Mouse (Mus musculus) cerebellum, postnatal 14 days (tissue): ENCODE results near the gene Pex6.
A peak's percentile ranks its signal among the peaks of the same experiment; 100 is the strongest.
"Not testable (repeated sequence)": the region's sequence is repeated elsewhere in the genome, so short reads cannot be mapped to it uniquely, and the experiment has no call there.

ENCODE experiments used
- DNase-seq, 2 experiments: peaks; one replicate each; pipeline ENCODE4 v3.0.0; 2021; ENCODE audit warnings: mixed read lengths in 2 of 2

Gene Pex6

DNA sequence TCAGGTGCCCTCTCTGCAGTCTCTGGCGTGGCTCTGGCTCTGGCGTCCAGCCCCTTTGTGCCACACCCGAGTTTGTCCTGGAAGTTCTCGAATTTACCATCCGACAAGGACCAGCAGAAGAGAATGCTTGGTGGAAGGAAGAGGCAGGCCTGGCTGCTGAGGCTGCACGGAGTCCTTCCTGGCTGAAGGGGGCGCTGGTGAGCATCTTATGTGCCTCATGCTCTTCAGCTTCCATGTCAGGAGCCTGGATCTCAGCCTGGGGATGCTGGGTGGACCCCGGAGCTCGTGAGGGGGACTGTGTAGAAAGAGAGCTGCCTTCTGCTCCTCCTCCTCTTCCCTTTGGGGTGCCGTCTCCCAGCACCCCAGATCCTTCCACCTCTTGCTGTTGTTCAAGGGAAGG, 24.9 kb downstream of the Pex6 start:
- DNase-seq, result peak; percentile 31 to 64

DNA sequence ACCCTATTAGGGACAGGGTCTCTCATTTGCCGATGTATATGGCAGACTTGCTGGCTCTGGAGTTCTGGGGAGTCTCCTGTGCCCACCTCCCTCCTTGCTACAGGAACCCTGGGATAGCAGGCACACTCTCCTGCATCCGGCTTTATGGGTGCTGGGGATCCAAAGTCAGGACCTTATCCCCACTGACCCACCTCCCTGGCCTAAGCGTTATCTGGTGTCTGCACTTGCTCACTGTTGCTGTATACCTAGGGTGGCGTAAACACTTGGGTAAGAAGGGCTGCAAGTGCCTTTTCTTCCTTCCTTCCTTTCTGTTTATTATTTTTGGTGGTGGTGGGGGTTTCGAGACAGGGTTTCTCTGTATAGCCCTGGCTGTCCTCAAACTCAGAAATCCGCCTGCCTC, 30.0 kb downstream of the Pex6 start:
- DNase-seq, result no peak

DNA sequence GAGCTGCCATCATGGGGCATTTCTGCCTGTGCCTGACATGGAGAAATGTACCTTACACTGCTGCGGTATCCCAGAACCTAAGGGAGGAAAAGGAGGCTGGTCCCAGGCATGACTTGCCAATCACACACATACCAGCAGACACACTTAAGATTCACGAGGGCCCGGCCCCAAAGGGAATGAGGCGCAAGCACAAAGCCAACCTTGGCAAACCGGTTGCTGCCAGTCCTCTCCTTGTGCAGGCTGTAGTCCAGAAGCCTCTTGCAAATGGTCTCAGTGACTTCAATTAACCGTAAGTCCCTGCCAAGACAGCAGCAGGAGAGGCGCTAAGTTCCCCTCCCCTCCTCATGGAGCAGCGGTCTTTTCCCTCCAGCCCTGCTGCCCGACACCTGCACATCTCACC, 31.7 kb downstream of the Pex6 start:
- DNase-seq, result no peak

DNA sequence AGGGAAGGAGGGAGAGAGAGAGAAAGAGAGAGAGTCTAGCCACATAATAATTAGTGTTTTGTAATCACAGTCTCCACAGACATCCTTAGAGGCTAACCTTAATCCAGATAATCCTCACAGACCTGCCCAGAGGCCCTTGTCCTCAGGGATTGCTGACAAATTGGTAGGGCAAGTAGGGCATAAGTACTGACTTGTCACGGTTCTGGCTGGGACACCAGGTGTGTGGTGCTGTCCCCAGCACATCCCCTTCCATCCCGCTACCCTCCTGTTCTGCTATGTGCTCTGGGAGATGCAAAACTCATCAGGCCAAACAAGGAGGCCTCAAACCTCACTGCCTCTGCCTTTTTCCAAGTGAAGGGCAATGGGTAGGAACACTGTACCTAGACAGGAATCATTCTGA, 34.2 kb downstream of the Pex6 start:
- no peak for DNase-seq

DNA sequence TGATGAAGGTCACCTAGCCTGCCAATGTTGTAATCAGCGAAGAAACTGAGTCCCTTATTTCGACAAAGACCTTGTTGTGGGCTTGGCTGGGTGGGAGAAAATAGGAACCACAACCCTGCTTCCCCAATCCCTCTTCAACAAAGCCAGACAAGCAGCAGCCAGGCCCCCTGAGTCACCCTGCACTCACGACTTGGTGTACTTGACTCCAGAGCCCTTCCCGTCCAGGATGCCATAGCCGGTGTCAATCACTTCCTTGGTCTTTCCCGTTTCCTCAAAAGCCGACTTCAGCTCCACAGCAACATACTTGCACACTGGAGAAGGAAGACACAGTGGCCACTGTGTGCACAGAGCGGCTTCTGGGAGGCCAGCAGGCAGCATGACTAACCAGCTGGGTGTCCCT, 36.0 kb downstream of the Pex6 start:
- no peak for DNase-seq

DNA sequence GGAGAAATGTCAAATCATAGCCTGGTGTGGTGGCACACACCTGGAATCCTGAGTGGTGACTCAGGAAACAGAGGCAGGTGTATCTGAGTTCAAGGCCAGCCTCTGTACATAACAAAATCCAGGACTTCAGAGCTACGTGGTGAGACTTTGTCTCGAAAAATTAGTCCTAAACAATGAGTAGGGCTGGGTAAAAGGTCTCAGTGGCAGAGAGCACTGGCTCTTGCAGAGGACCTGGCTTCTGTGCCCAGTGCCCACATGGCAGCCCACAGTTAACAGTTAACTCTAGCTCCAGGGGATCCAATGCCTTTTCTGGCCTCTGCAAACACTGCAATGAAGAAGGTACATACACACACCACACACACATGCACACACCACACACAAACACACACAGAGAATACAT, 36.5 kb downstream of the Pex6 start:
- no peak for DNase-seq

DNA sequence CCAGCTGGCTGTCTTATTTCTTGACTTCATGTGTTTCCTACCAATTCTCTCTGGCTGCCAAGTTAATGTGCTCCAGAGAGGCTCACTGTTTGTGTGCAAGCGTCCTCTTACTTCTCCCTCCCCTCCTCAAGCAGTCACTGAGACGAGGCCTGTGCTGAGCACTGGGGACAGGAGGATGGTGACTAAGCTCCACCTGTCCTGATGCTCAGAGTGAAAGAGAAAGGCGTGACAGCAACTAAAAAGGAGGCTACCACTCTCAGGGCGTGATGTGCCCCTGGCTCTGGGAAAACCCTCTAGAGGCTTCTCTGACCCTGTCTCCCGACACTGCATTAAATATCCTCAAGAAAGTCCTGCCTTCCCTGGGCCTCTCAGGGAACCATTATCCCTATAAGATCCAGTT, 38.0 kb downstream of the Pex6 start:
- no peak for DNase-seq

DNA sequence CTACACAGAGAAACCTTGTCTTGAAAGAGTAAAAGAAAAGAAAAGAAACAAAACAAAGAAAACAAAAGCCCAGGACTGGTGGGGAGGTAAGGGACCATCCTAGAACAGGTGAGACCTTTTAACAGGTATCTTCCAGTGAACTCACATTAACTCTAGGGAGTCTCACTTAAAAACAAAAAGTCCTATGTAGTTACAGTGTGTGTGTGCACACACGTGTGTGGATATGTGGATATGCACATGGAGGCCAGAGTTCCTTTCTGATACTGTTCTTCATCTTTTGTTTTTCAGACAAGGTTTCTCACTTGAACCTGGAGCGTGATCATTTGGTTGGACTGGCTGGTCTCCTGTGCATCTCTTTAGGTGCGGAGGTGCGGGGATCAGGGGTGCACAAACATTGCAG, 39.3 kb downstream of the Pex6 start:
- no peak for DNase-seq

DNA sequence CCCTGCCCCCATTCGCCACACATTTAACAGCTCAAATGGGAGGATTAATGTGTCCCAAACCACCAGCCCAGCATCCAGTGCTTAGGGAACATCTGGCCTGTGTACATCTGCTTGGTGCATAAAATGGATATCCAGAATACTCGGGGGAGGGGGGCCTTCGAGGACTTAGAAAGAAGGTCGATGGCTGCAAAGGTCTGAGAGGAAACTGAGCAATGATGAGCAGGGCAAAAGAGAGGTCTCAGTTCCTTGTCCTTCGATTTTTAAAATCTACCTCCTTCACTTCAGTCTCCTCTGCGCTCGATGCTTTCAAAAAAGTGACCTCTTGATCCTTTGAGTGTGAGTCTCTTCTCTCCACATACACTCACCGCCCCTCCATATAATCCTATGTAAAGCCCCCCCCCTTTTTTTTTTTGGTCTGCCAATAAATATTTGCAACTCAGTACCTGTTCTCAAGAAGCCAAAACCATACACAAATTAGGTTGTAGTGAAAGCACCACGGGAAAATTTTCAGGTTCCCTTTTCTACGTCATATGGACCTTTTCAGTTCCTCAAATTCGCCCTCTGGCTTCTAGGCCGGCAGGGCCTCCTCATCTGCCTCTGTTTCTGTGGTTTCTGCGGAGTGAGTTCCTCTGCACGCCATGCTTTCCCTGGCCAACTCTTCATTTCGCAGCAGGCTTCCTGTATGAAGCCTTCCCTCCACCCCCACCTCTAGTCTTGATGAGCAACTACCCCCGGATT, 40.0 kb downstream of the Pex6 start:
- no peak for DNase-seq

DNA sequence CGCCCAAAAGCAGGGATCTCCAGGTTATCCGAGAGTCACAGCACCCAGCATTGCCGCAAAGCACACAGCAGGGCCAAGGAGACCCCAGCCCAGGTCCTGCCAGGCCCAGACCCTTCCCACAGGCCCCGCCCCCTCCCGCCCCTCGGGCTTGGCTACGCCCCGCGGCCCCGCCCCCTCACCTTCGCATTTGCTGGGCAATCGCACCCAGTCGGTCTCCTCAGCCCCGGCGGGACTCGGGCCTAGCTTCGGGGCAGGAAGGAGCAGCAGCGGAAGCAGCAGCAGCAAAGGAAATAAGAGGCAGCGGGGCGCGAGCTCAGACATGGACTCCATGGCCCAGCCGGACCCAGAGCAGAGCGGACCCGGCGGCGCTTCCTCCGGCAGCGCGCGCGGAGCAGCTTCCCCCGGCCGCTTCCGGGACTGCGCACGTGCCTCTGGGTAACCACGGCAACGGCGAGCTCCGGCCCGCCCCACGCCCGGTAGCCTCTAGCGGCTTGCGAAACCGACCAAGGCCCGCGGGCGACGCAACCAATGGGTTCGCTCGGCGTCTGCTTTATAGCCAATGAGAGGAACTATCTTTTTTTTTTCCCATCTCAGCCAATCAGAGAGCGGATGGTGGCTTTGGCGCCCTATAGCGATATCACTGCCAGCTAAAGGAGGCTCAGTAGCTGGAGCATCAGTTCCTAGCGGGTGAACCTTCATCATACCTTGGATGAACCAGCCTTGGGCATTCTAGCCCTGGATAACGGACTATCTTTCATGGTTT, 40.7 kb downstream of the Pex6 start, which contains the start of gene Cnpy3:
Cnpy3 (minus strand) TSS at position 421 of the 763 bp plus-strand sequence.
- DNase-seq, result peak; percentile 98

DNA sequence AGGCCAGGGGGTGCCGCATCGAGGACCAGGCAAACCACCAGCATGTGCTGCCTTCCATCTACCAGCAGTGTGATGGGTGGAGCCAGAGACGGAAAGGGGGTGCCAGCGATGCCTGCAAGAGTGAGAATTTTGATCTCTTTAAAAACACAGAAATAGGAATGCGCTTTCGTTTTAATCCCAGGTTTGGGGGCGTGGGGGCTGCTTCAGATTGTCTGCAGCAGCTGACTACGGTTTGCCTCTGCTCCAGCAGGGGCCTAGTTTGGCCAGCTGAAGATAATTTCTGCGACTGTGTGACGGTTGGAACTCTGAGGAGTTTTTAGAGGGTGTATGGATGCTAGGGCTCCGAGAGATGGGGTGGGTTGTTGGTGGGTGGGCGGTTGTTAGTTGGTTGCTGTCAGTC, 47.5 kb downstream of the Pex6 start:
- DNase-seq, result no peak

DNA sequence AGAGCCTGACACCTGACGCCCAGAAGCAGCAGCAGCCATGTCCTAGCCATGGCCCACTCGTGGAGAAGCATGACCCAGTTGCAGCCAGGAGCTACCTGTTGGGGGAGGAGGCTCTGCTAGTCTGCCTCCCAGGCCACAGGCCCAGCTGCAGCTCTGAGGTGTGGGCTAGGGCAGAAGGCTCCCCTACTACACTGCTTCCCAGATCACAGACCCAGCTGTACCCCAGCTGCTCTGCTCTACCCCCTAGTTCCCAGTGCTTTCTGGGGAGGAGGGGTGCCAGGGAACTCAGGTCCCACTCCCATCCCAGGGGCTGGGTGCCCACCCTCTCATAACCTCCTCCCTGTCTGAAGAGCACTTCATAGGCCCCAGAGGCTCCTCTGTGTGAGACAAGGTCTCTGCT, 52.3 kb downstream of the Pex6 start, which contains the start of gene Ptcra:
Ptcra (minus strand) TSS at position 169 of the 400 bp plus-strand sequence.
- DNase-seq, result no peak

DNA sequence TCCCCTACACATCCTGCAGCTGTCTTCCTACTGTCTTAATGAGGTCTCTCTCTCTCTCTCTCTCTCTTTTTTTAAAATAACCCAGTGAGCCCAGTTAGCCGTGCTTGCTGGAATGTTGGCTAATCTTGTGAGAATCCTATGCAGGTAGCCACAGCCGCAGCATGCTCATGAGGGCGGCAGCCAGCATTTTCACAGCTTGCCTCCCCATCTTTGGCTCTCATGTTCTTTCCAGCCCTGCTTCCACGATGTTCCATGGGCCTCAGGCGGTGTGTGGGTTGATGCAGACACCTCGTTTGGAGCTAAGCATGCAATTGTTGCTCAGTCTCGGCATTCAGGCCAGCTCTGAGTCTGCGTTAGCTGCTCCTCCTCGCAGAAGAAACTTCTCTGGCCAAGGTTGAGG, 53.7 kb downstream of the Pex6 start:
- not testable (repeated sequence) for DNase-seq

DNA sequence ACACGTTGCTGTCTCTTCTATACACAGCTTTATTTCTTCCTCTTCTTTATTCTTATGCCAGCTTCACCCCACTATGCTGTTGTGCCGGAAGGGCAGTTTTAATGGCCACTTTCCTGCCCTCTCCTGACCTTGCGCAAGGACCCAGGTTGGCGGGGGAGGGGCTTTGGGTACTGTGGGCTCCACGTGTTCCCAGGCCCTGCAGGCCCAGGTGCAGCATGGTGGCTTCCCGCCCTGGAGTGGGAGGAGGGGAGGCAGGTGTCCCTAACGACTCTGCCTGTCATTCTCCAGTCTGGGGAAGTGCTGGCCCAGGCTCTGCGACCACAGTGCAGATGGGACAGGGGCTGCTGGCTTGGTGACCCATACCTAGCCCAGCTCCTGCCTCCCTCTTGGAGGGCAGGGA, 56.6 kb downstream of the Pex6 start:
- DNase-seq, result peak in 1 of 2 experiments; percentile 44

DNA sequence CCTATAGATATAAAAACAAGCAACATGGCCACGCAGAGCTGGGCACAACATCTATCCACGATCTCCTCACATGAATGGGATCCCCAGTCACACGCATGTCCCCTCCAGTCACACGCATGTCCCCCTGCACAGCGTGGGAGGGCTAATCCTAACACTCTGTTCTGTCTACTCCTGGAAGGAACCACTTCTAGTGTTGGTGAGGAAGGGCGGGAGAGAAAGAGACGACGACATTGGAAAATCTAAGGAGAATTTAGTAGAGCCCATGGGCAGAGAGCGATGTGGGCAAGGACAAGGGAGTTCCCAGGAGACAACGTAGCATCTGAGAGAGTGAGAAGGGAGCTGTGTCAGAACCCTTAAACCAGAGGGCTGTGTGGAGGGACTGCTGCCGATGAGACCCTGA, 59.3 kb downstream of the Pex6 start:
- no peak for DNase-seq

DNA sequence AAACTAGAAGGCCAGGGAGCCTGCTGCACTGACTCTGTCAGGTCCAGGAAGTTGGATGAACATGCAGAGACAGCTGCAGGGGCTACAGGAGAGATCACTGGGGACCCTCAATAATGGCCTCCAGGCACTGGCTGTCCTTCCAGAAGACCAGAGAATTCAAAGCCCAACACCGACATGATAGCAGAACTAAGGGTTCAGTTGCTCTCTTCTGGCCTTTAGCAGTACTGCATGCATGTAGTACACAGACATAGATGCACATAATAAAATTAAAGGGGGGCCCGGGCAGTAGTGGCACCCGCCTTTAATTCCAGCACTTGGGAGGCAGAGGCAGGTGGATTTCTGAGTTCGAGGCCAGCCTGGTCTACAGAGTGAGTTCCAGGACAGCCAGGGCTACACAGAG, 59.8 kb downstream of the Pex6 start:
- peak; percentile 25 to 40 for DNase-seq

DNA sequence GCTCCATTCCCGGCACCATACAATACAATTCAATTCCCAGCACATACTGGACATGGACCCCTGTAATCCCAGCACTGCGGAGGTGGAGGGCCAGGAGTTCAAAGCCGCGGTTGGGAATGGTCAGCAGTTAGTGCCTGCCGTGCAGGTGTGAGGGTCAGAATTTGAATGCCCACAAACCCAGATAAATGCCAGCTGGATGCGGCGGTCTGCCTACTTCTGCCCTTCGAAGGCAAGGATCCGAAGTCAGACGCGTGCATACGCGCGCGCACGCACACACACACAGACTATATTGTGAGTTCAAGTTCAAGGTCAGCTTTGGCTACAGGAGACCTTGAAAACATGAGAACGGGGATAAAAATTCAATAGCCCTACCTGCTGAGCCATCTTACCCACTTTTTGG, 60.4 kb downstream of the Pex6 start:
- DNase-seq, result peak; percentile 22 to 35

DNA sequence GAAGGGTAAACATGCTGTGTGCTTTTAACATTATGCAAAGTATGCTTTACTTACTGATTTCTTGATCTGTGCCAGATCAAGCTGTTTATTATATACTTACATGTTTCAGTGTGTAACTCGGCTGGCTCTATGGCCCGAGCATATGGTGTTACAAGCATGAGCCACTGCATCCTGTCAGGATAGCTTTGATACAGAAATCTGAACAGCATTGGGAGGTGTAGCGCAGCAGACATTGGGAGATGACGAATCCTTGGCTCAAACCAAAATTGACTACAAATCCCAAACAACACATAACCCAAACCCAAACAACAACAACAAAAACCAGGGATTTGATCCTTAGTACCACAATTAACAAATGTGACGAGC, 60.8 kb downstream of the Pex6 start:
- no peak for DNase-seq

DNA sequence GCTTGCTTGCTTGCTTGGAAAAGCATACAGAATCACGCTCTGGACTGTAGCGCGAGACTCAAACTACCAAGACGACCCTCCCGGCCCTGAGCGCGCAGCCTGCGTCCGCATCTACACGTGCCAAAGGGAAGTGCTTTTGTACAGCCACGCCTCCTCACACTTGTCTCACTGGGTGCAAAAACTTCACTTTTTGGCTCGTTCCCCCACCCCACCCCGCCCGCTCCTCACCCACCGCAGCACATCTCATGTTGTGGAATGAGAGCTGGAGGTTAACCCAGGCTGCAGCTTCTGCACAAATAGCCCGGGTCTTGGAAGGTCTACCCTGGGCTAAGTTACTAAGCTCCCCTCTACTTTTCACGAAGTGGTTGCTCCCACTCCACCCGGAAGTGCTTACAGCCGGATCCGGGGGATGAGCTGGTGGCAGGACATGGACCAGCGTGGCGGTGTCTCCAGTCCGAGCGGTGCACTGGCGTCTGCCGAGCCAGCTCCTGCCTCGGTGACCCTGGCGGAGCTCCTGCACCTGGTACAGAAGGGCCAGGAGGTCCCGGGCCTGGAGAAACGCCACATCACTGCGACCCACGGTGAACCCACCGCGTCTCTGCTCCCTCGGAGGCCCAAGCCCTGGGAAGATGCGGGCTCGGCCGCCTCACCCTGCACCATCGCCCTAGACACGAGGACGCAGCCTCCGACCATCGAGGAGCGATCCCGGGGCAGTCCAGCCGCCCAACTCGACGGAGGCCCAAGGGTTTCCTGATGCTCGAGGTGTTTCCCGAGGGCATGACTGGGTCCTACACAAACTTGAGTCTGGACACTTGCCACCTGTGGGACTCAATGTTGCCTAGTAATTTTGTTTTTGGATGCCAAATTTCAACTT, 61.4 kb downstream of the Pex6 start, which contains the start of gene 2310039H08Rik:
2310039H08Rik (plus strand) TSS at position 232 of the 874 bp plus-strand sequence.
- peak; percentile 85 to 88 for DNase-seq

DNA sequence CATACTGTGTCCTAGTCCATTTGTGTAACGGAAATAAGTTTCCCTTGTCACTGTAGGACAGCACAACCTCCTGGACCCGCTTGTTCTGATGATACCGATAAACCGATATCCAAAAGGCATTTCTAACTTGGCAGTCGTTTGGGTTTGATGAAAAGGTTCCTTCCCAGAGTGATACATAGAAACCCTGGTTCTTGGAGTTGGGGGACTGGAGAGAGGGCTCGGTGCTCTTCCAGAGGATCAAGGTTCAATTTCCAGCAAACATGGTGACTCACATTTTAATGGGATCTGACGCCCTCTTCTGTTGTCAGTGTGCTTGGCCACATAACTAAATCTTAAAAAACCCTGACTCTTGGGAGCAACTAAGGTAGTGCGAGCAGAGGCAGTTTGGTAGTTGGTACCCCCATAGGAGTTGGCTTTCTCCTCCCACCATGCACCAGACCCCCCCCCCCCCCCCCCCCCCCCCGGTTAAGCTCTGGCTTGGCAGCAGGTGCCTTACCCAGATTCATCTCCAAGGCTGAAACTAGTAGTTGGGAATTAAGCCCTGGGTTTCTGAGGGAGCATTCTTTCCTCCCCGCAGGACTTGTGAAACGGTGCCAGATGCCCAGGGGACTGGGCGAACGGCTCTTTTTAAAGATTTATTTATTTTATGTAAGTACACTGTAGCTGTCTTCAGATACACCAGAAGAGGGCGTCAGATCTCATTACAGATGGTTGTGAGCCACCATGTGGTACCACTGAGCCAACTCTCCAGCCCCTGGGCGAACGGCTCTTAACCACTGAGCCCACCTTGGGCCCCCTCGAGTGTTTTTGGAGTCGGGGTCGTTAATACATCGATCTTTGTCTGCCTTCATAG, 62.2 kb downstream of the Pex6 start:
- peak; percentile 33 to 44 for DNase-seq

DNA sequence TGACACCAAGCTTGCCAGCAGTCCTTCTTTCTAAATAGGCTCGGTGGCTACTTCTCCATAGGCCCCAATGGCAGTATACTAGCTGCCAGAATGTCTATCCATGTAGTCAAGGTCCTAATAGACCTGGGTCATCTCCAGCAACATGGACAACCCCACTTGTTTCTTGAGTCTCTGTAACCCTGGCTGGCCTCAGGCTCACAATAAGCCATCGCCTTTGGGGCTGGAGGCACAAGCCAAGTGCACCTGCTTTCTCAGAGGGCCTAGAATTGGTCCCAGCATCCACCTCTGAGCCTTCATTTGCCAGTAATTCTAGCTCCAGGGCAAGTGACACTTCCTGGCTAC, 62.8 kb downstream of the Pex6 start:
- no peak for DNase-seq

DNA sequence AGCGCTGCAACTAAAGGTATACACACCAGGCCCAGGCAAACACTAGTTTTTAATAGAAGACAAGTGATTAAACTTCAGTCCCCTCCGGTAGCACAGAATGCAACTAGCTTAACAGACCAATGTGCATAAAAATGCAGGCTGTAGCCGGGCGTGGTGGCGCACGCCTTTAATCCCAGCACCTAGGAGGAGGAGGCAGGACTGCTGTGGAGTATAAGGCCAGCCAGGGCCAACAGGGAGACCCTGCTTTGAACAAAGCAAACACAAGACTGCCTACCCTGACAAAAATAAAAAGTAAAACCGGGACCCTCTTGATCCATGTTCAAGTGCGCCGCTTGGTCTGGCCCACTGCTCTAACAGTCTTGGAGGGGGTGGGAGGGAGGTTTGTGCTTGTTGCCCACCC, 63.8 kb downstream of the Pex6 start:
- DNase-seq, result no peak
